Mouse (Mus musculus): ENCODE data around the gene Acox3. TPM values are rescaled to one million over a fixed set of nuclear protein-coding genes. Genes with fewer than 3 reads are reported as not detected.

Gene Acox3
- polyA plus RNA-seq, 1 experiment = 36.0 TPM

- TF ChIP-seq POLR2A (IDR thresholded peaks at IDR 0.05; ENCODE audit: low read depth, low read length) = no peak
- no peak for TF ChIP-seq CTCF (IDR thresholded peaks at IDR 0.05; ENCODE audit: extremely low read depth, insufficient read length, insufficient replicate concordance, low read depth, low read length)
- H3K27me3 ChIP-seq (ENCODE audit: control insufficient read depth, insufficient read depth, low read length) = no peaks in the 10 kb centered on the region
- H3K36me3 ChIP-seq (ENCODE audit: control insufficient read depth, insufficient read depth, low read length) = peaks cover 16% of the 10 kb centered on the region; the same call in 1 of the 2 replicates
- 90% methylated on average over 9 of the region's 9 CpGs for WGBS
- H3K4me1 ChIP-seq (ENCODE audit: control insufficient read depth, insufficient read depth, insufficient read length, low read length) = no peaks in the 10 kb centered on the region
- H3K4me3 ChIP-seq (ENCODE audit: low read depth, low read length) = no peak overlapping the region
- no peak overlapping the region for H3K27ac ChIP-seq (ENCODE audit: insufficient read depth, low read depth, low read length)
These were observed 28.3 kb downstream of the Acox3 start for GRCm38 (mm10) chr5:35611170-35611569.

- H3K36me3 ChIP-seq (ENCODE audit: control insufficient read depth, insufficient read depth, low read length) = peaks cover 16% of the 10 kb centered on the region; the same call in 1 of the 2 replicates
- H3K27me3 ChIP-seq (ENCODE audit: control insufficient read depth, insufficient read depth, low read length) = no peaks in the 10 kb centered on the region
- 86% methylated on average over 11 of the region's 11 CpGs for WGBS
- H3K27ac ChIP-seq (ENCODE audit: insufficient read depth, low read depth, low read length) = no peak overlapping the region
- no peak overlapping the region for H3K4me3 ChIP-seq (ENCODE audit: low read depth, low read length)
- H3K4me1 ChIP-seq (ENCODE audit: control insufficient read depth, insufficient read depth, insufficient read length, low read length) = no peaks in the 10 kb centered on the region
- TF ChIP-seq POLR2A (IDR thresholded peaks at IDR 0.05; ENCODE audit: low read depth, low read length) = no peak
- no peak for TF ChIP-seq CTCF (IDR thresholded peaks at IDR 0.05; ENCODE audit: extremely low read depth, insufficient read length, insufficient replicate concordance, low read depth, low read length)
These were observed 29.1 kb downstream of the Acox3 start for GRCm38 (mm10) chr5:35611900-35612299.

GRCm38 (mm10) chr5:35612722-35613121, 29.9 kb downstream of the Acox3 start:
- H3K36me3 ChIP-seq (ENCODE audit: control insufficient read depth, insufficient read depth, low read length) = peaks cover 16% of the 10 kb centered on the region; the same call in 1 of the 2 replicates
- TF ChIP-seq CTCF (IDR thresholded peaks at IDR 0.05; ENCODE audit: extremely low read depth, insufficient read length, insufficient replicate concordance, low read depth, low read length) (no peak), POLR2A (IDR thresholded peaks at IDR 0.05; ENCODE audit: low read depth, low read length) (no peak)
- WGBS = 89% methylated on average over 8 of the region's 8 CpGs
- H3K27ac ChIP-seq (ENCODE audit: insufficient read depth, low read depth, low read length) = no peak overlapping the region
- H3K4me1 ChIP-seq (ENCODE audit: control insufficient read depth, insufficient read depth, insufficient read length, low read length) = no peaks in the 10 kb centered on the region
- H3K27me3 ChIP-seq (ENCODE audit: control insufficient read depth, insufficient read depth, low read length) = no peaks in the 10 kb centered on the region
- no peak overlapping the region for H3K4me3 ChIP-seq (ENCODE audit: low read depth, low read length)

GRCm38 (mm10) chr5:35616943-35617342, 34.1 kb downstream of the Acox3 start:
- H3K36me3 ChIP-seq (ENCODE audit: control insufficient read depth, insufficient read depth, low read length) = peaks cover 4% of the 10 kb centered on the region; the same call in 1 of the 2 replicates
- H3K27ac ChIP-seq (ENCODE audit: insufficient read depth, low read depth, low read length) = no peak overlapping the region
- 63% methylated on average over 5 of the region's 5 CpGs for WGBS
- no peaks in the 10 kb centered on the region for H3K27me3 ChIP-seq (ENCODE audit: control insufficient read depth, insufficient read depth, low read length)
- no peaks in the 10 kb centered on the region for H3K4me1 ChIP-seq (ENCODE audit: control insufficient read depth, insufficient read depth, insufficient read length, low read length)
- no peak overlapping the region for H3K4me3 ChIP-seq (ENCODE audit: low read depth, low read length)
- TF ChIP-seq CTCF (IDR thresholded peaks at IDR 0.05; ENCODE audit: extremely low read depth, insufficient read length, insufficient replicate concordance, low read depth, low read length) = no peak

GRCm38 (mm10) chr5:35621114-35621513, 38.3 kb downstream of the Acox3 start:
- 40% methylated on average over 4 of the region's 4 CpGs for WGBS

GRCm38 (mm10) chr5:35623831-35624230, 41.0 kb downstream of the Acox3 start:
- Histone ChIP-seq H3K27ac (ENCODE audit: insufficient read depth, low read depth, low read length) (no peak overlapping the region), H3K27me3 (ENCODE audit: control insufficient read depth, insufficient read depth, low read length) (no peaks in the 10 kb centered on the region), H3K4me3 (ENCODE audit: low read depth, low read length) (no peak overlapping the region), H3K4me1 (ENCODE audit: control insufficient read depth, insufficient read depth, insufficient read length, low read length) (0 out of 2 replicates have a peak, but pooled peaks cover 2% of the 10 kb centered on the region), H3K36me3 (ENCODE audit: control insufficient read depth, insufficient read depth, low read length) (no peaks in the 10 kb centered on the region)
- TF ChIP-seq POLR2A (IDR thresholded peaks at IDR 0.05; ENCODE audit: low read depth, low read length) (no peak), CTCF (IDR thresholded peaks at IDR 0.05; ENCODE audit: extremely low read depth, insufficient read length, insufficient replicate concordance, low read depth, low read length) (no peak)

More at GRCm38 (mm10) chr5:35621114-35621513, 38.3 kb downstream of the Acox3 start:
- H3K4me3 ChIP-seq (ENCODE audit: low read depth, low read length) = no peak overlapping the region
- no peaks in the 10 kb centered on the region for H3K36me3 ChIP-seq (ENCODE audit: control insufficient read depth, insufficient read depth, low read length)
- 0 out of 2 replicates have a peak, but pooled peaks cover 2% of the 10 kb centered on the region for H3K4me1 ChIP-seq (ENCODE audit: control insufficient read depth, insufficient read depth, insufficient read length, low read length)
- no peak overlapping the region for H3K27ac ChIP-seq (ENCODE audit: insufficient read depth, low read depth, low read length)
- no peaks in the 10 kb centered on the region for H3K27me3 ChIP-seq (ENCODE audit: control insufficient read depth, insufficient read depth, low read length)
- TF ChIP-seq POLR2A (IDR thresholded peaks at IDR 0.05; ENCODE audit: low read depth, low read length) (no peak), CTCF (IDR thresholded peaks at IDR 0.05; ENCODE audit: extremely low read depth, insufficient read length, insufficient replicate concordance, low read depth, low read length) (no peak)

GRCm38 (mm10) chr5:35624751-35625239, 42.0 kb downstream of the Acox3 start:
- Histone ChIP-seq H3K4me3 (ENCODE audit: low read depth, low read length) (no peak overlapping the region), H3K27ac (ENCODE audit: insufficient read depth, low read depth, low read length) (peak overlapping the region; percentile 12; the same call in 1 of the 2 replicates), H3K36me3 (ENCODE audit: control insufficient read depth, insufficient read depth, low read length) (no peaks in the 10 kb centered on the region), H3K27me3 (ENCODE audit: control insufficient read depth, insufficient read depth, low read length) (no peaks in the 10 kb centered on the region), H3K4me1 (ENCODE audit: control insufficient read depth, insufficient read depth, insufficient read length, low read length) (0 out of 2 replicates have a peak, but pooled peaks cover 2% of the 10 kb centered on the region)
- TF ChIP-seq CTCF (IDR thresholded peaks at IDR 0.05; ENCODE audit: extremely low read depth, insufficient read length, insufficient replicate concordance, low read depth, low read length) (no peak), POLR2A (IDR thresholded peaks at IDR 0.05; ENCODE audit: low read depth, low read length) (no peak)
- 34% methylated on average over 4 of the region's 4 CpGs for WGBS

All from small intestine, adult 2 months (tissue).